Mouse (Mus musculus) c-Kit-negative CD71-positive TER-119-positive erythroid progenitor cells, embryonic 14.5 days (primary cell): ENCODE measurements around the gene Exoc3l4.

ENCODE experiments used
- DNase-seq: peaks from one replicate; pipeline ENCODE4 v3.0.0-alpha.2; 2013; ENCODE audit warnings: low read depth, low spot score

Exoc3l4 gene

GRCm38 (mm10) chr12:111411631-111412355 lies 5.0 kb upstream of the Exoc3l4 start:
- DNase-seq = no peak

DNA sequence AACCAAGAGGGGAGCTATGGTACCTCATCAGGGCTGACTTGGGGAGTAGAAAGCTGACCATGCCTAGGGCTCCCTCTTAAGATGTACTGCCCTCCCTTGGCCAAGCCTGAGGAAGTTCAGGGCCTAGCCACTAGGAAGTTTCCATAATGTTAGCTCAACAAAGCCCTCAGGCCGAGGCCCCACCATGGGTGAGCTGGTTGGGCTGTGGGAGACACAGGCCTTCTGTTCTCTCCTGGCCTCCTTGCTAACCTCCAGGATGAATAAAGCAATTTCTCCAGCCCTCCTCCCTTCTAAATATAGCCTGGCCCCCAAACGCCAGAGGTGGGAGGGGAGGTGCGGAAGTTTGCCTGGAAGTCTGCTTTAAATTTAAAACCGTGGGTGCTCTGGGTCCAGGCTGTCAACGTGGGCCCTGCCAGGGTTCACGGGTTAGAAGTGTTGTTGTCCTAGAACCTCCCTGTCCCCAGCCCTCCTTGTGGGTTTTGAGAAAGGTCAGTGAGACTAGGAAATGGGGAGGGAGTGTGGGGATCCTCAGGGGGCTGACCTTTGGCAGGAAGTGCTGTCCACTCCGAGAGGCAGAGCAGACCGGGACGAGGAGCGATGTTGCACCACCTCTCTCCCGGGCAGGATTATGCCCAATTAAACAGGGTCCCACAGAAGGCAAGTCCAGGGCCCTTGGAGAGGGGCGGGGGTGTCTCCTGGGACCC lies 4.1 kb upstream of the Exoc3l4 start:
- no peak for DNase-seq

GRCm38 (mm10) chr12:111413300-111413699 lies 3.5 kb upstream of the Exoc3l4 start:
- DNase-seq = peak; percentile 50

GRCm38 (mm10) chr12:111419918-111420317 lies 3.1 kb downstream of the Exoc3l4 start:
- no peak for DNase-seq

- DNase-seq = no peak
Measured at GRCm38 (mm10) chr12:111420946-111421709, 4.3 kb downstream of the Exoc3l4 start.

DNA sequence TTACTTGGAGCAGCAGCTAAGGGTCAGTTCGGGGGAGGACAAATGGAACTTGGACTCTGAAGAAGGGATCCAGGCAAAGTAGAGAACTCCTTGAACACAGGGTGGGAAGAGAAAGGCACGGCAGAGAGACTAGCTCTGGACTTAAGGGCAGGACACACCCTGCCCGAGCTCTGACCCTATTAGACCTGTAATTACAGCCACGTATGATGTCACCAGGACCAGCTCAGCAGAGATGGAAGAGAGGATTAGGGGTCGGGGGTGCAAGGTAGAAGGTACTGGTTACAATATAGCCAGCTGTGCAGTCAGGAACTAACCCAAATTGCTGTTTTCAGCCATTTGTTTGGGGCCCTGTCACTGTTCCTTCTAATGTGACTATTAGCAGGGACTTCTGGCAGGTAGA lies 6.0 kb downstream of the Exoc3l4 start:
- no peak for DNase-seq

- DNase-seq = no peak
Measured at GRCm38 (mm10) chr12:111423570-111424129, 6.8 kb downstream of the Exoc3l4 start.

- no peak for DNase-seq
Measured at GRCm38 (mm10) chr12:111424547-111424946, 7.7 kb downstream of the Exoc3l4 start.

DNA sequence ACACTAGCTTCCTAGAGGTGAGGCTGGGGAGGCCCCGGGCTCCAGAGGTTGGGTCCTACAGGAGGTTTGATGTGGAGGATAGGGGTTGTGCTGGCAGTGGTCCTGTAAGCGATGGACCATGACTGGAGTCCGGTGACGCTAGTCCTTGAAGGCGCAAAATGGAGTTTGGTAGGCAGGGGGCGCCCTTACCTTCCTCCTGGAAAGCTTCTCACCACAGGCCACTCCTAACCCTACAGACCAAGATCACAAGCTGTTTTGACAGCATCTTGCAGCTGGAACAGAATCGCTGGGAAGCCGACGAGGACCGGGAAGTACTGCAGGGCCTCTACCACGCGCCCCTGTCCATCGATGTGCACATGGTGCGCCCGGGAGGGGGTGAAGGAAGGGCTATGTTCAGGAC lies 8.4 kb downstream of the Exoc3l4 start:
- DNase-seq = peak; percentile 54

GRCm38 (mm10) chr12:111425789-111426460 lies 9.1 kb downstream of the Exoc3l4 start:
- peak; percentile 74 for DNase-seq

DNA sequence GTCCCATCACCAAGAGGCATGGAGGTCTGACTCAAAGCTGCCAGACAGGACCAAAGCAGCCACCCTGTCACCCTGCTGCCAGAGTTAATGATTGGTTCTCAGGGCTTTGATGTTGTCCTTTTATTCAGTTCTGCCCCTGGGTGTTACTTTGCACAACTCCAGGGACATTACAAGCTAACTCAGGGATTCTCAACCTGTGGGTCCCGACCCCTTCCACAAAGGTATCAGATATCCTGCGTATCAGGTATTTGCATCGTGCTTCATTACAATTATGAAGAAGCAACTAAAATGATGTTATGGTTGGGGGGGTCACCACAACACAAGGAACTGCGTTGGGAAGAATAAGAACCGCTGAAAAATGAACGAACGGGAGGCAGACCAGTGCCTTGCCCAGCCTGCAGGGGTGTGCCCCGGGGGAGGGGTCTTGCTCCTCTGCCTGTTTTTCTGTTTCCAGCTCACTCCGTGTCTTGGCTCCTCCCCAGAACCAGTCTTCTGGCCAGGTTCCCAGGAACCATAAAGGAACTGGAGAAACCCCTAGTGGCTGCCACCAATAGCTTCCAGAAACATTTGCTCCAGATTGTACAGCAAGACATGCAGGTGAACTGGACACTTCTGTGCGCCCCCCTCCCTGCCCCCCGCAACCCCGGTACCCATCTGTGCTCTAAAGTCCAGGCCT lies 10.8 kb downstream of the Exoc3l4 start:
- DNase-seq = no peak

DNA sequence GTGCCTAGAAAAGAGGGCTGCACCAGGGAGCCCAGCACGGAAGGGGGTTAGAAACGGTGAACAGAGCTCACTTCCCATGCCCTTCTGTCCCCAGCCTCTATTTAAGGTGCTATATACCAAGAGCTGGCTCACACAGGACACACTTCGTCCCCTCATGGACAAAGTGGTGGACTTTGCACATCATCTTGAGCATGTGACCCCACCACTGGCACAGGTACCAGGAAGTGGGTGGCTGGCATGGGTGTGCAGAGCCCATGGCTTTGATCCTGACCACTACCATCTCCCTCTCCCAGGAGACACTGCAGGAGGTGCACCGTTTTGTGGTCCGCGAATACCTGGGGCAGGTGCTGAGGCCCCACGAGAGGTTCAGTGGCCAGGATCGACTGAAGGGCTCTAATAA lies 11.5 kb downstream of the Exoc3l4 start:
- no peak for DNase-seq

DNA sequence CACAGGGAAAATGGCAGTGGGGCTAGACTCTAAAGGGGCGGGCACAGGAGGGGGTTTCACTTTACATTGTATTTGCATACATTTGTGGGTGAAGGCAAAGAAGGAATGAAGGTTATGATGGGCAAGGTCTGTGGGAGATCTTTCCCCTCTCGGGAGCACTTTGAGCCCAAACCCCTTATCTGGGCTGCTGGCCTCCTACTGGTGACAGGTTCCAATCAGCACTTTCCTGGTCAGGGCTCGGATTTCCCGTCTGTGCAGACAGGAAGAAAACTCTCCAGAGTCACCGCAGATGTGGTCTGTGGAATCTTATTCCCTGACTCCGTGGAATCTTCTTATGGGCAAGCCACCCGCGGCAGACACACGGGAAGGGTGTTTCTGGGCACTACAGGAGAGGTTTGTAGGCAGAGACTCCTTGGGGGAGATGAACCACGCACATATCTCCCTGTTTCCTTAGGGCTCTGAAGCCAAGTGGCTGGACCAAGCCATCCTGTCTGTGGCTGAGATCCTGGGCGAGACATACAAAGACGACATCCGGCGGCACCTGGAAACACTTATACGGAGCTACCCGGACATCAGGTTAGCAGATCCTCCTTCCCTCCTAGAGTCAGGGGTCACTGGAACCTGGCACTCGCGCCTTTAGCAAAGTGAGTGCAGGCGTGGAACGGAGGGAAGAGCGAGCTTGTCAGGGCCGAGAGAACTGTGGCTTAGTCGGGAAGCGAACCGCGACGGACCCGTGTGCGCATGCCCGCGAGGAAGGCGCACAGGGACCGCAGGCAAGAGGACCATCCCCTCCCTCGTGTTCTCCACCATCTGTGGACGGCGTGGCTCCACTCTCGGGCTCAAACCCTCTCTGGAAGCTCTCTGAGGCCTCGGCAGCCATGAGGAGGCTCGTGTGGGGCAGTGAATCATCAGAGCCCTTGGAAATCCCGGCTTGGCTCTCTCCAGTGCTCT lies 12.4 kb downstream of the Exoc3l4 start:
- no peak for DNase-seq

- DNase-seq = no peak
Measured at GRCm38 (mm10) chr12:111430049-111430867, 13.4 kb downstream of the Exoc3l4 start.

GRCm38 (mm10) chr12:111430868-111431817 lies 14.3 kb downstream of the Exoc3l4 start:
- no peak for DNase-seq

DNA sequence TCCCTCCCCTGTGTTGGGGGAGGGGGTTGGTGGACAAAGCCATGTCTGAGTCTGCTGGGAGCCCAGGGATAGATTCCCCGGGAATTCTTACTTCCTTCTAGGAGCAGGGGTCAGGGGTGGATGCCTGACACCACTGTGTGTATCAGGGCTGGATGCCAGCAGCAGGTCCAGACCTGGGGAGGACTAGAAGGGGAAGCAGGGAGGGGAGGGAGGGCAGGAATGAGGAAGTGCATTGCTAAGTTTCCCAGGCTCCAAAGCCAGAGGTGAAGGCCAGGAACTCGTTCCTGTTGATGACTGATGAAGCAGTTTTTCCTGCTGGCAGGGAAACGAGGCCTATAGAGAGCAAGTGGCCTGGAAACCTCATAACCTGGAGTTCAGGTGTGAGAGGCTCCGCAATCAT lies 15.3 kb downstream of the Exoc3l4 start:
- no peak for DNase-seq

DNA sequence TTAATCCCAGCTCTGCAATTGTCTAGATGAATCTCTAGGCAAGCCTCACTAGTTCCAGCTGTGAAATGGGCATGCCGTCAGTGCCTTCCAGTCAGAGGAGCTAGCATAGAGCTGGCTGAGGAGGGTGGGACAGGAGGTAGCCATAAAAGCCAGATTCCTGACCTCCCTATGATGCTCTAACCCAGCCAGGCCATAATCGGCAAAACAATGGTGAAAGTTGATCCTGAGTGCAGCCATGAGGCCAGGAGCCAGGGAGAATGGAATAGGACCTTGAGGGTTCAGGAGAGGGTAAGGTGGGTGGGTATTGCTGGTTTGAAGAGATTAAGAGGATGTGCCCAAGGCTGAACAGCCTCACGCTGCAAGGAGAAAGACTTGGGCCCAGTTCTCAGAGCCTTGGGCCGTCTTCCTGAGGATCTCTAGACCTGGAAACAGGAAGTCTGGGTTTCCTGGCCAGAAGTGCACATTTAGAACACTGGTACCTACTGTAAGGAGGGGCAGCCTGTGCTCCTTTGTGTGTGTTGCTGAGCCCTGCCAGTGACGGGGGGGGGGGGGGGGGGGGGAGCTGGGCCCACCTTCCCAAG lies 16.0 kb downstream of the Exoc3l4 start:
- DNase-seq = no peak
